Mouse (Mus musculus): Measurements from ENCODE around the gene Cdca4. TPM values are rescaled to one million over a fixed set of nuclear protein-coding genes. Genes with fewer than 3 reads are reported as not detected.

The Cdca4 gene
- 170 and 180 TPM in 2 replicates for polyA plus RNA-seq (2014; fragmentation: Nextera tagmentation; extraction: Ambion mirVana)

GRCm38 (mm10) chr12:112829244-112829864 lies at the start of gene Cdca4:
Cdca4 (minus strand) TSS chr12:112829423.
- H3K36me3 ChIP-seq (ENCODE audit: control insufficient read depth, insufficient read depth, low read length) = peaks cover 4% of the 10 kb centered on the region; the same call in 1 of the 2 replicates
- peak; percentile 97 for ATAC-seq (replicated peaks; ENCODE audit: low FRiP score)
- H3K4me3 ChIP-seq (ENCODE audit: low read depth, low read length) = peak within 1 kb of the TSS; percentile 68
- peak; percentile 100 for DNase-seq (ENCODE audit: low spot score)
- H3K27me3 ChIP-seq (ENCODE audit: control insufficient read depth, insufficient read depth, low read length) = no peaks in the 10 kb centered on the region
- H3K9me3 ChIP-seq (ENCODE audit: control insufficient read depth, low read length) = no peaks in the 10 kb centered on the region
- 1% methylated on average over 61 of the region's 72 CpGs for WGBS
- H3K9ac ChIP-seq (ENCODE audit: low read length) = peak within 1 kb of the TSS; percentile 99
- peak within 1 kb of the TSS; percentile 89 for H3K27ac ChIP-seq (ENCODE audit: low read depth, low read length)
- peak within 1 kb of the TSS; percentile 91 for H3K4me2 ChIP-seq (ENCODE audit: low read depth, low read length, severe bottlenecking)
- H3K4me1 ChIP-seq (replicated peaks; ENCODE audit: control insufficient read depth, insufficient read depth, low read length) = peaks cover 19% of the 10 kb centered on the region

GRCm38 (mm10) chr12:112877607-112878020 lies 48.4 kb upstream of the Cdca4 start:
- Histone ChIP-seq H3K36me3 (ENCODE audit: control insufficient read depth, insufficient read depth, low read length) (no peaks in the 10 kb centered on the region), H3K9ac (ENCODE audit: low read length) (peak overlapping the region; percentile 39), H3K27ac (ENCODE audit: low read depth, low read length) (no peak overlapping the region), H3K4me3 (ENCODE audit: low read depth, low read length) (peak overlapping the region; percentile 32), H3K4me2 (ENCODE audit: low read depth, low read length, severe bottlenecking) (peak overlapping the region; percentile 54), H3K27me3 (ENCODE audit: control insufficient read depth, insufficient read depth, low read length) (peaks cover 60% of the 10 kb centered on the region), H3K9me3 (ENCODE audit: control insufficient read depth, low read length) (no peaks in the 10 kb centered on the region), H3K4me1 (replicated peaks; ENCODE audit: control insufficient read depth, insufficient read depth, low read length) (peaks cover 15% of the 10 kb centered on the region)
- DNase-seq (ENCODE audit: low spot score) (peak; percentile 70), ATAC-seq (replicated peaks; ENCODE audit: low FRiP score) (no peak)
- under 1% methylated on average over 37 of the region's 37 CpGs for WGBS

DNA sequence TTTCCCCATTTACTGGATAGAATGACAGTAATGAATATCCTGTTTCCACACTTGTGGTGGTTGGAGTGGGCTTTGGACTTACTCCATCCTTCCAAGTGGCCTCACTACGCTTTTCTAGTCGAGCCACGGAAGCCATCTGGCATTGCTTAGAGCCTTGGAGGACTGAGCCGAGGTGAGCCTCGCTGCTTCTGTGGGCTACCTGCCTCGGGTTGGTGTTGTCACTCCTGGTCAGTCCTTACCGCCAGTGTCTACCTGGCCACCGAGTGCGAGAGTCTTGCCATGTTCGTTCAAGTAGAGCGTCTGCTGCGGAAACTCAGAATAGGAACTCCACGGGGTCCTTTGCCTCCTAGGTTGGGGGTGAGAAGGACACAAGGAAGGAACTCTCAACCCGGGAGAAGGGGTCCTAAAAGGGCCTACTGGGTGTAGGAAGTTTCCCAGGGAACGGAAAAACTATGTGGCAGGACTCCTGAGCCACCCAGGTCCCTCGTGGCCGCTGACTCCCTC lies 47.9 kb upstream of the Cdca4 start:
- Histone ChIP-seq H3K4me3 (ENCODE audit: low read depth, low read length) (peak overlapping the region; percentile 32), H3K4me1 (replicated peaks; ENCODE audit: control insufficient read depth, insufficient read depth, low read length) (peaks cover 15% of the 10 kb centered on the region), H3K4me2 (ENCODE audit: low read depth, low read length, severe bottlenecking) (peak overlapping the region; percentile 54), H3K36me3 (ENCODE audit: control insufficient read depth, insufficient read depth, low read length) (no peaks in the 10 kb centered on the region), H3K27me3 (ENCODE audit: control insufficient read depth, insufficient read depth, low read length) (peaks cover 60% of the 10 kb centered on the region), H3K9ac (ENCODE audit: low read length) (peak overlapping the region; percentile 39), H3K9me3 (ENCODE audit: control insufficient read depth, low read length) (no peaks in the 10 kb centered on the region), H3K27ac (ENCODE audit: low read depth, low read length) (no peak overlapping the region)
- no peak for DNase-seq (ENCODE audit: low spot score)
- ATAC-seq (replicated peaks; ENCODE audit: low FRiP score) = no peak
- WGBS = 7% methylated on average over 17 of the region's 17 CpGs

DNA sequence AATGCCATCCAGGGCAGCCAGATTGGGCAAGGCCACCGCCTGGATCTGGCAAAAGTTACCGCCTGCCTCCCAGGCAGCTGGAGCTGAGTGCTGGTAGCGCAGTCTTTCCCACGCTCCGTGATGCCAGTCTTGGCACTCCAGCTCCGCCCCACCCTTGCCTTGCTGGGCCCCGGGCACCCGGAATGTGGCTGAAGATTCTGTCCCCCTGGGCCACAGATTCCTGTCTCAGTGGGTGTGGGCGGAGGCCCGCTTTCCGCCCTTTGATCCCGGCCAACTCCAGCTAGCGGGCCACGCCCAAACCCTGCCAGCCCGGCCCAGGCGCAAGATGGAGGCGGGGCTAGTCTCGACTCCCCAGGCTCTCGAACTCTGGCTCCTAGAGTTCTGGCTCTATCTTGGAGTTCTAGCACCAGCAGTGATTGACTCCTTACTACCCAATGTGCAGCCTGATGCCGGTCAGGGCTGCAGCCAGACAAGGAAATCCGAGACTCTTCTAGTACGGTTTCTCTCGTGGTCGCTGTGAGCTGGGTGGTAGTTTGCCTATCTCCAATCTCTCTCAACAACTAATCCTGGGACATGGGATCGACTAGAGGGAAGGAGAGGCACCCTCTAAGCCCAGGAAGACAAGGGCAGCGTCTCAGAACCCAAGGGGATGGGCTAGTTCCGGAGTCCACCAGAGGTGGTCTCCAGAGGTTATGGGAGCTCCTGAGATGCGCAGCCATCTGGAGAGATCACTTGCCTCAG lies 47.3 kb upstream of the Cdca4 start:
- no peak overlapping the region for H3K27ac ChIP-seq (ENCODE audit: low read depth, low read length)
- H3K36me3 ChIP-seq (ENCODE audit: control insufficient read depth, insufficient read depth, low read length) = no peaks in the 10 kb centered on the region
- H3K4me3 ChIP-seq (ENCODE audit: low read depth, low read length) = peak overlapping the region; percentile 5; the same call in 1 of the 2 replicates
- H3K27me3 ChIP-seq (ENCODE audit: control insufficient read depth, insufficient read depth, low read length) = peaks cover 60% of the 10 kb centered on the region
- DNase-seq (ENCODE audit: low spot score) = peak; percentile 65
- peaks cover 15% of the 10 kb centered on the region for H3K4me1 ChIP-seq (replicated peaks; ENCODE audit: control insufficient read depth, insufficient read depth, low read length)
- H3K4me2 ChIP-seq (ENCODE audit: low read depth, low read length, severe bottlenecking) = peak overlapping the region; percentile 25
- no peaks in the 10 kb centered on the region for H3K9me3 ChIP-seq (ENCODE audit: control insufficient read depth, low read length)
- ATAC-seq (replicated peaks; ENCODE audit: low FRiP score) = peak; percentile 27; the same call in 1 of the 2 replicates
- no peak overlapping the region for H3K9ac ChIP-seq (ENCODE audit: low read length)
- WGBS = 5% methylated on average over 28 of the region's 28 CpGs

DNA sequence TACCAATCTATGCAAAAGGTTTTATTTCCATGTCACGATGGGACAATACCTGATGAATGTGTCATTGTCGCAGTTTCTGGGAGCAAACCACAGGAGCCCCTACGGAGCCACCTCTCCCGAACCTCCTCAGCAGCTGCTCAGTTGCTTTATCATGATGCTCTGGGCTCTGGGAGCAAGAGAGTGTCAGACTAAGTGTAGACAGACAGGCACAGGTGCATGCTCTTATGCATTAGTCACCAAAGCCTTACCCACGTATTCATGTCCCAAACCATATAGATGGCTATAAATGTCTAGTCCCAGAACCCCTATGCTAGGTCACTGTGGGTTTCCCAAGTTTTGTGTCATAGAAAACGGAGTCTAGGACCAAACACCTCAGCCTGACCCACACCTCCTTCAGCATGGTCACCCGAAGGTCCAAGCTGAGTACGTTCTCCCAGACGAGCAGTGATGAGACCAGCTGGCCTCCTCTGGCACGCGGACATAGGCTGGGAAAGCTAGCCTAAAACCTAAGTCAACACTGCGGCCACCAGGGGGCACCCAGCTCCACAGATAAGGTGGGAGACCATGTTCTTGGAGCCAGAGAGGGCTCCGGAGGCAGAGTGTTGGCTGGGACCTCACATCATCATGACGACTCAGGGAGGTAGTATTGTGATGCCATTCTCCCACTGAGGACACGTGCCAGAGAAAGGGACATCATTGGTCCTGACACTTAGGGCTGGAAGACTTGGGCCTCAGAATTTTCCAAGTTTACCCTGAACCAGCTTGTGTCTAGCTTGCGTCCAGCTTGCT lies 46.2 kb upstream of the Cdca4 start:
- no peak overlapping the region for H3K4me2 ChIP-seq (ENCODE audit: low read depth, low read length, severe bottlenecking)
- no peaks in the 10 kb centered on the region for H3K36me3 ChIP-seq (ENCODE audit: control insufficient read depth, insufficient read depth, low read length)
- WGBS = 26% methylated on average over 16 of the region's 16 CpGs
- no peak overlapping the region for H3K4me3 ChIP-seq (ENCODE audit: low read depth, low read length)
- no peak overlapping the region for H3K27ac ChIP-seq (ENCODE audit: low read depth, low read length)
- peak; percentile 93 for DNase-seq (ENCODE audit: low spot score)
- peaks cover 15% of the 10 kb centered on the region for H3K4me1 ChIP-seq (replicated peaks; ENCODE audit: control insufficient read depth, insufficient read depth, low read length)
- peaks cover 60% of the 10 kb centered on the region for H3K27me3 ChIP-seq (ENCODE audit: control insufficient read depth, insufficient read depth, low read length)
- H3K9ac ChIP-seq (ENCODE audit: low read length) = no peak overlapping the region
- peak; percentile 71 for ATAC-seq (replicated peaks; ENCODE audit: low FRiP score)
- H3K9me3 ChIP-seq (ENCODE audit: control insufficient read depth, low read length) = no peaks in the 10 kb centered on the region

DNA sequence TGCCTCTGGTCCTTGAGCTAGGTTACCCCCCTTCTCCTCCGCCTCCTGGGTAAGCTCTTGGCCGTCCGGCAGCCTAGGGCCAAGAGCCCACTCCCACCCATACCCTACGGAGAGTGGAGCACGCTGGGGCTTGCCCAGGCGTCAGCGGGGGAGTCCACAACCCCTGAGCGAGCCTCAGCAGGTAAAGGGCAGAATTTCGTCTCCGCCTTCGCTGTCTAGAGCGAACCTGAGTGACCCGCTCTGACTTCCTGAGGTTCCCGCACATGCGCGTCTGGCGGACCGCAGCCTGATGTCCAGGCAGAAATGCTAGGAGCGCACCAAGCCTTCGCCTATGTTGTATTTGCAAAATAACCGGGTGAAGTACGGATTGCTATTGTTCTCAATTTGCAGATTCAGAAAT lies 45.0 kb upstream of the Cdca4 start:
- WGBS = 18% methylated on average over 22 of the region's 22 CpGs
- Histone ChIP-seq H3K4me1 (replicated peaks; ENCODE audit: control insufficient read depth, insufficient read depth, low read length) (peaks cover 16% of the 10 kb centered on the region), H3K9ac (ENCODE audit: low read length) (peak overlapping the region; percentile 23; the same call in 1 of the 2 replicates), H3K9me3 (ENCODE audit: control insufficient read depth, low read length) (no peaks in the 10 kb centered on the region), H3K27ac (ENCODE audit: low read depth, low read length) (no peak overlapping the region), H3K36me3 (ENCODE audit: control insufficient read depth, insufficient read depth, low read length) (no peaks in the 10 kb centered on the region), H3K27me3 (ENCODE audit: control insufficient read depth, insufficient read depth, low read length) (peaks cover 58% of the 10 kb centered on the region), H3K4me3 (ENCODE audit: low read depth, low read length) (no peak overlapping the region), H3K4me2 (ENCODE audit: low read depth, low read length, severe bottlenecking) (peak overlapping the region; percentile 47)
- DNase-seq (ENCODE audit: low spot score) = no peak
- no peak for ATAC-seq (replicated peaks; ENCODE audit: low FRiP score)

DNA sequence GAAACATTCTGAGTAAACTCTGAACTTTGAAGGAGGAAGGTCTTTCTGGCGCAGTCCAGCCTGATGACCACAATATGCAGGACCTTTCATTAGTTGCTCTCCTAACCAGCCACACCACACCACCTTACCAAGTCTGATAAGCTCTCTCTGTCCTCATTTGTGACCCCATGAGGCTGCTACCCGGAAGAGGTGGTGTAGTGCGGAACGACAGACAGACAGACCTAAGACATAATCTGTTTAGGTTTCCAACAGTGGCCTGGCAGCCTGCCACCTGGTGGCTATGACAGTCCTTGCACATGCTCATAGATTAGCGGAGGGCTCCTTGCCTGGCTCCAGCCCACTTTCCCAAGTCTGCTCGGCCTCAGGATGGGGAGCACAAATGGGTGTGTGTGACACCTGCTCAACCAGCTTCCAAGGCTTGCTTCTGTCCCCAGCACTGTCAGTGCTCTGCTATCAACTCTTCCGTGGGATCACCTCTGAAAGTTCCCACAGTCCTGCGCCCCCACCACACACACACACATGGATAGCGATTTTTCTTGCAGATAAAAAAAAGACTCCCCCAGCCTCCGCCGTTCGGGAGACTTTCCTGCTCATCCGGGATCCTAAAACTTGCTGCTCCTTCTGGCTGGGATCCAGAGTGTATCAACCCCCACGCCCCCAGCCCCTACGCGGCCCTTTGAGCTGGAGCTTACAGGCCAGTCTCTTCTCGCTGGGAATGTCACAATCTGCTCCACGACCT lies 44.4 kb upstream of the Cdca4 start:
- H3K4me2 ChIP-seq (ENCODE audit: low read depth, low read length, severe bottlenecking) = peak overlapping the region; percentile 47
- DNase-seq (ENCODE audit: low spot score) = peak; percentile 81
- no peaks in the 10 kb centered on the region for H3K9me3 ChIP-seq (ENCODE audit: control insufficient read depth, low read length)
- H3K9ac ChIP-seq (ENCODE audit: low read length) = peak overlapping the region; percentile 23; the same call in 1 of the 2 replicates
- no peak overlapping the region for H3K4me3 ChIP-seq (ENCODE audit: low read depth, low read length)
- H3K27ac ChIP-seq (ENCODE audit: low read depth, low read length) = no peak overlapping the region
- 0 out of 2 replicates have a peak, but pooled peaks have one; percentile 25 for ATAC-seq (replicated peaks; ENCODE audit: low FRiP score)
- WGBS = 21% methylated on average over 18 of the region's 18 CpGs
- H3K27me3 ChIP-seq (ENCODE audit: control insufficient read depth, insufficient read depth, low read length) = peaks cover 53% of the 10 kb centered on the region
- H3K4me1 ChIP-seq (replicated peaks; ENCODE audit: control insufficient read depth, insufficient read depth, low read length) = peaks cover 16% of the 10 kb centered on the region
- no peaks in the 10 kb centered on the region for H3K36me3 ChIP-seq (ENCODE audit: control insufficient read depth, insufficient read depth, low read length)

- H3K9ac ChIP-seq (ENCODE audit: low read length) = no peak overlapping the region
- H3K9me3 ChIP-seq (ENCODE audit: control insufficient read depth, low read length) = no peaks in the 10 kb centered on the region
- no peak overlapping the region for H3K27ac ChIP-seq (ENCODE audit: low read depth, low read length)
- H3K4me2 ChIP-seq (ENCODE audit: low read depth, low read length, severe bottlenecking) = no peak overlapping the region
- DNase-seq (ENCODE audit: low spot score) = no peak
- no peak overlapping the region for H3K4me3 ChIP-seq (ENCODE audit: low read depth, low read length)
- 85% methylated on average over 10 of the region's 10 CpGs for WGBS
- peaks cover 47% of the 10 kb centered on the region for H3K27me3 ChIP-seq (ENCODE audit: control insufficient read depth, insufficient read depth, low read length)
- H3K36me3 ChIP-seq (ENCODE audit: control insufficient read depth, insufficient read depth, low read length) = no peaks in the 10 kb centered on the region
- no peak for ATAC-seq (replicated peaks; ENCODE audit: low FRiP score)
- peaks cover 16% of the 10 kb centered on the region for H3K4me1 ChIP-seq (replicated peaks; ENCODE audit: control insufficient read depth, insufficient read depth, low read length)
Measured at GRCm38 (mm10) chr12:112872991-112873390, 43.8 kb upstream of the Cdca4 start.
